Mouse (Mus musculus) adrenal gland, adult (tissue): ENCODE measurements around the gene Pip4k2c.
"Not testable (repeated sequence)": the region's sequence is repeated elsewhere in the genome, so short reads cannot be mapped to it uniquely, and the experiment has no call there.

Experiments
- DNase-seq, 2 experiments: peaks; one replicate each; pipeline ENCODE4 v3.0.0; 2022 to 2023; ENCODE audit warnings: low spot score in 1 of 2; ENCODE audit not compliant: inconsistent age in 2 of 2

The Pip4k2c gene

DNA sequence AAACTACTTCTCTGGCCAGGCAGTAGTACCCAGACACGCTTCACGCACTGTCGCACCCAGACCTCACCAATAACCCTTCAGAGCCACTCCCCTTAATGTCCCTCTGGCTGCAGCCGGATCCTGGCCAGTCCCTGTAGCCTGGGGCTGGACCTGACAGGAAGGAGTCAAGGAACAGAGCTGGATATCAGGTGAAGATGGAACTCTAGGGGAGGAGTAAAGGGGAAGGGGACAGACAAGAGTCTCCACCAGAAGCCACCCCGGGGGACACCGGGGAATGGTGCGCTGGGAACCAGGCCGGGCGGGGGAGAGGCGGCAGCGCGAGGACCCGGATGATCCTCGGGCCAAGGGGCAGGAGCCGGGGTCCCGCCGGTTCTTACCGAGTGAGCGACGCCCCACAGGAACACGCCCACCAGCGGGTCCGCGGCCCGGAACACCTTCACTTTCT, 402 bp downstream of the Pip4k2c start:
- no peak for DNase-seq

DNA sequence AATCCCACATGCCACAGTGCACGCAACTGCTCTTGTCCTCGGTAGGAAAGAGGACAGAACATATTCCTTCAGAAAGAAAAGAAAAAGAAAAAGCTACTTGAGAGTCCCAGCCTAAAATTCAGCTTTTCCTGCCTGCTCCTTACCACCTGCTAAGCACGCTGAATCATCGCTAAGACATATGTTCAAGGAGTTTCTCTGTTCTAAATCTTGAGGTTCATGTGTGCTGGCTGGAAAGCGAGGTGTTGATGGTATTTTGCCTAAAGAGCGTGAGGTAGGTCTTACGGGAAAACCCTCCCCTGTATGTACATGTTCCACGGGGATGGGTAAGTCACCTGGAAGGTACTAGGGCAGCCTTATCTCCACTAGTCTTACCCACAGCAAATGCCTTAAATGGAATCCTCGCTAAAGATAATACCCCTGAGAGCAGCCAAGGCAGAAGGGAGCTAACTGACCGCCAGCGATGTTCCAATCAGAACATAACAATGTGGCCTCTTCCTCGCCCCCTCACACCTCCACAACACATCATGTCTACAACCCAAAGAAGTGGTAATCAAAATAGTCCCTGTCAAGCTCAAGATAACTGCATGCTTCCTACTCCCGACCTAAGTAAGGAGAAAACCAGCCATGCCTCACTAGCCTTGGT, 1.3 kb downstream of the Pip4k2c start:
- DNase-seq = no peak

DNA sequence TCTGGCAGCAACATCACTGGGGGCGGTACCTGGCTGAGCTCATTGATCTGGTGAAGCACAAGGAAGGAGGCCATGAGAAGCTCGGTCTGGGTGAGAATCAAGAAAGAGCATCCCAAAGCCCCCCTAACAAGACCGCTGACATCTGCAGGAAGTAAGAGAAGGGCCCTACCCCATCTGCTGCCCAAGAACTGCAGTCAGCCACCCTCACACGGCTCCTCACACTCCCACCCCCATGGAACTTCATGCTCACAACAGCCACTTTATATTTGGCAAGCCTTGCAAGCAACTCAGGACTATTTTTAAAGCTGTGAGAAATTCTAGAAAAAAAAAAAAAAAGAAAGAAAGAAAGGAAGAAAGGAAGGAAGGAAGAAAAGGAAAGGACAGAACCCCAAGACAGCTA, 2.5 kb downstream of the Pip4k2c start:
- no peak for DNase-seq

DNA sequence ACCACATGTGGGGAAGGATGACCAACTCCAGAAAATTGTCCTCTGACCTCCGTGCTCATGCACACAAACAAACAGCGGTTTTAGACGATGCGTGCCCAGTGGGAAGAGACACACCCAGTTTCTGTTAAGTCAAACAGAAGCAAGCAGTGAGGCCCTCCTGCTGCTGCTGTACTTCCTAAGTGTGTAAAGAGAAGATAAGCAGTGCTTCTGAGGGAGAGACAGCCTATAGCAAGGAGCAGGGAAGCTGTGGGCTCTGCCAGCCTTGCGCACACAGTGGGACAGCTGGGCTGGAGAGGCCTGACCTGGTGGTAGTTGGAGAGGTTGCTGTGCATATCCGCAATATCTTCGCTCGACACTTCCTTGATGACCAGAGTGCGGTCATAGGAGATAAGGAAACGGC, 6.0 kb downstream of the Pip4k2c start:
- no peak for DNase-seq

DNA sequence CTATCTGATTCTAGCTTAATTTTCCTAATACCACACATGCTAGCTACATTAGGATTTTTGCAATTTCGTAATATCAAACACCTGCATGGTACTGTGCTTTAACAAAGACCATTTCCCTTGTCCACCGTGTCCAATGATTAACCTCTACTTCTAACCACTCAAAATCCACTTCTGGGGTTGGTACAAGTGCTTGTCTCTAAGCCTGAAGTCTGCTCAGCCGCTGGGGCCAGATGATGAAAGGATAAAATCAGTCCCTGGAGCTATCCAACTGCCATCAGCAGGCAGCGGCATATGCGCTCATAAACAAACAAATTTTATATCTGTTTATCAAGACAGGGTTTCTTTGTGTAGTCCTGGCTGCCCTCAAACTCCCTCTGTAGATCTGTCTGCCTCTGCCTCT, 6.8 kb downstream of the Pip4k2c start:
- DNase-seq = no peak

DNA sequence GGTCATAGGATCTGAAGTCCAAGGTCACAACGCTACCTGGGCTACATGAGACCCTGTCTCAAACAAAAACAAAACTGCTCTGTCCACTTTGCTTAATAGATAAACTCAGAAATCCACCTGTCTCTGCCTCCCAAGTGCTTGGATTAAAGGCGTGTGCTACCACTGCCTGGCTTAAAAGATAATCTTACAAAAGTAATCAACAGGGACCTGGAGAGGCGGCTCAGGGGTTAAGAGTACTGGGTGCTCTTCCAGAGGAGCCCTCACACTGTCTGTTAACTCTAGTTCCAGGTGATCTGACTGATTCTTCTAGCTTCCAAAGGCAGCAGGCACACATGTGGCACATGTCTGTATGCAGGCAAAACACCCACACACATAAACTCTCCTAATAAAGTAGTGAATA, 8.3 kb downstream of the Pip4k2c start:
- DNase-seq = no peak

DNA sequence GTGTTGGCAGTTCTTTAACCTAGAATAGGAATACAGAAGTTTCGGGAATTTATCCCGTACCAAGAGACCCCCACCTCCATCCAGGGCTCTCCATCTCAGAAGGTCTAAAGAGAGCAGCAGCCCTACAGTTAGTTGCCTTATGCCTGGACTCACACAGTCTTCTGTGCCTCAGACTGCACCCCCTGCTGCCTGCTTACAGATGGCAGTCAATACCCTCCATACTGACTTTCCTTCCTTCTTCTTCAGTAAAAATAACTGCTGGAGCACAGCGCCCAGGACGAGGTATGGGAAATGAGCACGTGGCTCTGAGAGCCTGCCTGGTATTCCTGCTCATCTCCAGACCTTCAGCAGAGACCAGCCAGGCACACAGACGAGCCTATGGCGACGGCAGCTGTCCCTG, 11.1 kb downstream of the Pip4k2c start:
- no peak for DNase-seq

DNA sequence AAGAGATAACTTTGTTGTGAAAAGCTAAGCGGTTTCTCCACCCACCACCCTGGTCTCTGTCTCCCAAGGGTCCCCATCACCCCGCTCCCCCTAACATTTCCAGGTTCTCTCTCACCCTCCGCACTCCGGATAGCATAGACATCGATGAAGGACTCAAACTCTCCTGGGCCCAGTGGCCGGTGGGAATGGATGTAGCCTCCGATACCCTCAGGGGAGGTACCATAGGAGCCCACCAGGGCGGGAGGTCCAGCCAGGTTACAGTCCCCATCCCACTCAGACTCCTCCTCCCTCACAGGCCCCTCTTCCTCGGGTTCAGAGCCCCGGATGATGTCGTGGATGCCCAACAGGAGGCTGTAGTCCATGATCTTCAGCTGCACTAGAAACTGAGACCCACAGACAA, 11.9 kb downstream of the Pip4k2c start:
- DNase-seq = no peak

DNA sequence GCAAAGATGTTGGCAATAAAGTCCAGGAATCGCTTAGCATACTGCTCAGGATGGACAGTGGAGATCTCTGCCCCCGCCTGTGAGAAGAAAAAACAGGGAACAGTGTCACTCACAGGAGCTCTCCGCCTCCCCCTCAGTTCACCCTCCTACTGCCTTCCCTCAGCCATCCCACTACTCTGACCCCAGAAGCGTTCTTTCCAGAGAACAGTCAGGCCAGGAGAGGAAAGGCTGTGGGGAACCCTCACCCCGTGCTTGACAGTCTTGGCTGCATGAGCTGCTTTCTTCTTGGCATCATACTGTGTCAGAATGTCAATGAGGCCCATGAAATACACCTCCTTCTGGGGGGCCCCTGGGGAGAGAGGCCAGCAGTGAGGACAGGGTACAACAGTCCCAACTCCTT, 12.3 kb downstream of the Pip4k2c start:
- no peak for DNase-seq

DNA sequence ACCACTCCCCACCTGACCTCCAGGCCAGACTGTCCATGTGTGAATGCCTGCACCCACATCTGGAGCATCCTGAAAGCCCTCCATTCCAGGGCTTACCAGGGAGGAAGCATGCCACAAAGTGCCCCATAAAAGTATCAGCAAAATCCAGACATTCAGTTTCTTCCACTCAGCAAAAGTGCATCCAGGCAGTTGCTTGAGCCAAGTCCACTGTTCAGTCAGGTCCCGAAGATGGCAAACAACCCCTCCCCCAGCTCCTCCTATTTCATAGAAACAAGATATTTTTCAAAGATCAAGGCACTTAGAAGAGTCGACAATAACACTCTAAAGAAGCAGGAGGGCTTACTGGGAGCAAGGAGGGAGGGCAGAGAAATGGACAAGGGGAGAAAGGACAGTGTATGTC, 12.9 kb downstream of the Pip4k2c start:
- DNase-seq = no peak

DNA sequence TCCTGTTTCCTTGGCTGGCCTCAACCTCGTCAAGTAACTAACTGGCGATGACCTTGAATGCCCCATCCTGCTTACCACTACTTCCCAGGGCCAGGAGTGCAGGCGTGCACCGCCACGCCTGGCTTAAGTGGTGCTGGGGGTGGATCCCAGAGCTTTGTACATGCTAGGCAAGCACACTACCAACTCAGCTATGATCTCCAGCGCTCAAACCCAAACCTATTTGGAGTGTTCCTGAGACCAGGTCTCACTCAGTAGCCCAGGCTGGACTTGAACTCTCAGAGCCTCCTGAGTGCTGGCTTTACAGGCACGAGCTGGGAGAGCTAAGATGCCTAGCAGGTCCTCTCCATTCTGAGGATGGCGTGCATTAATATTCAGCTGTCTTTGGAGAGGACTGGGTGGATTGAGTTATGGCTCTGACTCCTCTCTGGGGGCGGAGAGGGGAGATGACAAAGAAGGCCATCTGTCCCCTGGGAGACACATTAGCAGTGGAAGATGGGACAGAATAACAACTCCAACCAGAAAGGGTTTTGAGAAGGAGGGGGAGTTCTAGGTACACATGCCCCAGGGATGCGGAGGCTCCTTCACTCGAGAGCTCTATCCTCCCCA, 13.8 kb downstream of the Pip4k2c start:
- DNase-seq = no peak

DNA sequence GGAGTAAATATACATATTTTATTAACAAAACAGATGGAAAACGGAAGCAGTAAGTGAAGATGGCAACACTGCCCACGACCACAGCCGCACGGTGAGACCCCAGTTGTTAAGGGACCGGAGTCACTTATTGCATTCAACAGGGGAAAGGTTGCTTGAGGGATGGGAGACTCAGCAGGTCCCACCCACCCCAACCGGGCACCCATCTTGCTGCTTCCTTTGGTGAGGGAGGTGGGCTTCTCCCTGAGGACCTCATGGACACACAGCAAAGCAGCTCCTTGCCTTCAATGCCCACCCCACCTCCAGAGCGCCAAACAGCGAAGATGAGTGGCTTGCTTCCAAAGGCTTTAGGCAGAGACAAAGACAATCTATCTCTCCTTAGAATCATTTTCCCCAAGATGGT, 14.3 kb downstream of the Pip4k2c start:
- no peak for DNase-seq

DNA sequence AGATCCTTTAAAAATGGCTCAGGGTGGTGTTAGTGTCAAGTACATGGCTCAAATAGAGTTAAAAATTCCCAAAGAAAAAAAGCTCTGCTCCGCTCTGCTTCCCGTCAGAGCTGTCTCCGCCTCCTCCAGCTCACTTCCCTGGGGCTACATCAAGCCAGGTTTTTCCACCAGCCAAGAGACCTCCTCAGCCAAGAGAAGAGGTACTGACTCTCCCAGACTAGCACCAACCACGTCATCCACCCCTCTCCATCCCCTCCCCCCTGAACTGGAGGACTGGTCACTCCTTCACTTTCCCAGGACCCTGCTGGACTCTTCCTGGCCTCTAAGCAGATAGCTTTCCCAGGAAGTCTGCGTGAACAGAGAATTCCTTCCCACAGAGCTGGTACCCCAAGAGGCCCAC, 15.0 kb downstream of the Pip4k2c start:
- peak; percentile 79 to 82 for DNase-seq

DNA sequence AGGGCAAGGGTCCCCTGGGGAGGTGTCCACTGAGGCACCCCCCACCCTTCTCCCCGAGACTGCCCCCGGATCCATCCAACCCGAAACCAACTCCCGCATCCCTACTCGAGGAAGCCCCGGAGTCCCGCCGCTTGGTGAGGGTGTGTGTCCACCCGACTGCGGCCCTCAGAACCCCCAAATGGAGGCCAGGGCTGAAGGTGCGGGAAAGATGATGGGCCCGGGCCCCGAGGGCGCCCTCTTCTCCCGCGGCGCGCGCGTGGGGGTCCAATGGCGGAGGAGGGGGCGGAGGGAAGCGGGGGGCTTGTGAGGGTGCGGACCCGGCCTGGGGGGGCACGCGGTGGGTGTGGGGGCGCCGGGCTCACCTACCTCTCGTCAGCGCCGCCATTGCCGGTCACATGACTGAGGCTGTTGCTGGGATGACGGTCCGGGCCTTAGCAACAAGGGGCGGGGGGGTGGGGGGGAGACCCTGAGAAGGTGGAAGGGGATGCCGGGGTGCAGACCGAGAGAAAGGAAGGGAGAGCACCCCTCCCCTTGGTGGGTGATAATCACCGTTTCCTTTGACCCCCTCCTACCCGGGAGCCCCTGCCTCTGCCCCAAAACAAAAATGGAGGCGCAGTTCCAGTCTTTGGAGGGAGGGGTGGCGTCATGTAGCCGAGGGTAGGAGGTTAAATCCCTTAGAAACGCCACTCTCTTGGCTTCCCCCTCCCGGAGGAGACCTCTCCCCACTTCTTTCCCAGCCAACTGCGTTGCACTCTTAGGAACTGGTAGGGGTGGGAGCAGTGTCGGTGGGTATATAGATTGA, 15.9 kb downstream of the Pip4k2c start, which contains the start of gene Dtx3:
Gene Dtx3, minus strand, starts transcription at position 401 of the 802 bp plus-strand sequence.
- peak; percentile 59 to 78 for DNase-seq

DNA sequence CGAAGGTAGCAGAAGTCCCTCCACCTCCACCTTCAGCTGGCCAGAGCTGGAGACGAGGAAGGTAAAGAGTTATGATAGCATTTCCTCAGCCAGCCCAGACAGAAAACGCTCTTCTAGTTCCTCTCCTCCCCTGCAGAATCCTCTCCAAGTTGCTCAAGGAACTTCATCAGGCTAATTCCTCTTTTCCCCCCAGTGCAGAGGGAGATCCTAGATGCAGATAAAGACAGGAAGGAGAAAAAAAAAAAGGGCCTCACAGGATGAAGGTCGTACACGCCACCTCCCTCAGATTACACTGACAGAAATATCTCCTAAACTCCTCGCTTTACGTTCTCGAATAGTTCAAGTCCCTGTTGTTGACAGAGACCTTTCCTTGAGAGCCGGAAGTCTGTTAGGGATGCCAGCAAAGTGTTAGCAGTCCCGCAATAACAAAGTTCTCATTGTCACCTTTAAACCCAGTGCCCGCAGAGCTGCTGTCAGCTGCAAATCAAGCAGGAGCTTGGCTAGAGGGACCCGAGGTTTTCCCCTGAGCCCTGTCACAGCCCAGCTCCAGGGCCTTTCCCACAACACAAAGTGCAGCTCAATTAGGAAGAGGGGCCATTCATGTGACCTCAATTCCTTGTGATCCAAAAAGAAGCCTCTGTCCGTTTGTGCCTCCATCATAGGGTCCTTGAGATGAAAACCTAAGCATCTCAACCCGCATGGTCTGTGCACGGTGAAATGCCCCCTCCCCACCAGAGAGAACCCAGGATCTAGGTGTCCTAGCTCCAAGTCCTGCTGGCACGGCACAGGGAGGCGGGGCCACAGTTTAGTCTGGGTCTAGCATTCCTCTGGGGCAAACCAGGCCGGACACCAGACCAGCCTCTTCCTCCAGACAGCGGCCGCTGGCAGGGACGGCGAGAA, 16.7 kb downstream of the Pip4k2c start:
- DNase-seq = peak; percentile 78 to 92

DNA sequence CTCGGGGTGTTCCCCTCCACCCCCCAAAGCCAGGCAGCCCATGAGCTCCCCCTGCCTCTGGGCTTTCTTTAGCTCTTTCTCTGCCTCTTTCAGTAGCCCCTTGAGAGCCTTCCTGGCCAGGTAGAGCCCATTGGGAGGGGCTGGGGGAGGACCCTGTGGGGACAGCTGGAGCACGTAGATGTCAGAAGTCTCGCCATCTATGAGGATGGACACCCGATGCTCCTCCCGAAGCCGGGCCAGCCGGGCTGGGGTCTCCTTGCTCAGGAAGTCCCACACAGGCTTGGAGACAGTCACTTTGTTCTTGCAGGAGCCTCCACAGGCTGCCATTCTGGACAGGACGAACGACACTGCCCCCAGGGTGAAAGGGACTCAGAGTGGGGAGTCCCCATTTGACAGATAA, 18.4 kb downstream of the Pip4k2c start:
- DNase-seq = no peak

DNA sequence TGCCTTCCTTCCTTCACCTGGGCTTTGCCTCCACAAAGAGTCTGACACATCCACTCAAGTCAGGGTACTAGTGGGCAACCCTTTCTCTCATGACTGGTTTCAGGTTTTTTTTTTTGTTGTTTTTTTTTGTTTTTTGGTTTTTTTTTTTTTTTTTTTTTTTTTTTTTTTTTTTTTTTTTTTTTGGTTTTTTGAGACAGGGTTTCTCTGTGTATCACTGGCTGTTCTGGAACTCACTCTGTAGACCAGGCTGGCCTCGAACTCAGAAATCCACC, 19.4 kb downstream of the Pip4k2c start:
- not testable (repeated sequence) for DNase-seq

DNA sequence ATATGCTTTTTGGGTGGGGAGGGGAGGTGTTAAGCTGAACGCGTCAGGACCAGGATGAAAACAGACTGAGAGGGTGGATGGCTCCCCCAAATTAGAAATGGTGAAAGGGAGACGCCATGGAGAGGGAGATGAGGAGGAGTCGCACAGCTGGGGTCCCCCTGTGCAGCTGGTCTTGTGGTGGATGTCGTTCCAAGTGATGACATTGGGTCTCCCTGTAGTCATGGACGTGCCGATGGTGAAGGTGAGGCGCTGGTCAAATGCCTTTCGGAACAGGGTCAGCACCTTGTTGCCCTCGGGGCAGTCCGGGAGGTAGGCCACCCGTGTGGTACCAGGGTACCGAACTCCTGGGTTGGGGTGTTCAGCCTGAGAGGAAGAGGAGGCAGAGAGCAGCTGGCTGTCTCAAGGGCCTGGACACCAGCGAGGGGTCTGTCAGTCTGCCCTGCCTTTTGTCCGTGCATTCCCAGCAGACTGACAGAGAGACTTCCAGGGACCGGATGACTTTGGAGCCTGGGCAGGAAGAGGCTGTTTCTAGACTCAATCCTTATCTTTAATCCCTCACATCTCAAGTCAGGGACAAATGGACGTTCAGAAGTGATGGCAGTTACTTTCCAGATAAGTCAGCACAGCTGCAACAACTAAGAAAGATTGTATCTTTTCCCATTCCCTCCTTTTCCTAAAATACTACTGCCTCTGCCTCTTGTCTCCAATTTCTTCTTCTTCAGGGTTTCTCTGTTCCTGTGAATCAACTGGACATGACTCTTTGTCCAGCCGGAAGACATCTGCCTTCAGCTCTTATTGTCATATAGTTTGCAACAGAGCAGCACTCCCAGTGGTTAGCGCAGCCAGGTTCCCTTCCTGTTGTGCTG, 20.0 kb downstream of the Pip4k2c start:
- DNase-seq = no peak

DNA sequence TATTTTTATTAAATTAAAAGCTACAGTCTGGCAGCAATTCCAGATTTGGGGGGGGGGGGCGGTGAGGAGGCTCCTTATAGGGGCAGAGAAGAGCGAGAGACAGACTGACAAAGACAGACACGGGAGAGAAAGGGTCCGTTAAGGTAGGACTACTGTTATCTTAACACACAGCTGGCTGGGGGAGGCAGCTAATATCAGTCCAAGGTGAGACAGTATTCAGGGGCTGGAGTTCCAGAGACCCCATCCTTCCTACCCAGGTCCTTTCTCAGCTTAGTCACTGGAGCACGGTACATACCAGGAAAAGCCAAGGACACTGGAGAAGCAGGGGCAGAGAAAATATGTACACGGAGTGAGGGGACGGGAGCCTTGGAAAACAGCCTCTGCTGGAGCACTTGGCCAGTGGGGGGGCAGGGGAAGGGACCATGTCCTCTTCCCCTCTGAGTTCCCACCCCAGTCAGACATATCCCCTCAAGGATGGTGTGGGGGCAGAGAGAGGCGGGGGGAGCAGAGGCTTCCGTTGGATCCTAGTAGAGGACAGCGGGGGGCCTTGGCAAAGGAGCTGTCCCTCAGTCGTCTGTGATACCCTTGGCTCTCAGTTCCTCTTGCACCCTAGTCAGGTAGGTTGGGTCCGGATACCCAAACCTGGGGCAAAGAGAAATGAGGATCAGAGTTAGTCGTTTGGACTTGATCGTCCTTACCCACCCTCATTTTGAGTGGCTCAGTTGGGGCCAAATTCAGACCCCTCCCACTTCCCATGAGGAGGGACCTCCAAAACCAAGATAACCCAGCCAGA, 20.8 kb downstream of the Pip4k2c start:
- no peak for DNase-seq
